Mouse (Mus musculus): ENCODE data around the gene Islr. TPM values are rescaled to one million over a fixed set of nuclear protein-coding genes. Genes with fewer than 3 reads are reported as not detected.

The Islr gene
- polyA plus RNA-seq, 1 experiment from 2014 or later: 14.0 TPM

DNA sequence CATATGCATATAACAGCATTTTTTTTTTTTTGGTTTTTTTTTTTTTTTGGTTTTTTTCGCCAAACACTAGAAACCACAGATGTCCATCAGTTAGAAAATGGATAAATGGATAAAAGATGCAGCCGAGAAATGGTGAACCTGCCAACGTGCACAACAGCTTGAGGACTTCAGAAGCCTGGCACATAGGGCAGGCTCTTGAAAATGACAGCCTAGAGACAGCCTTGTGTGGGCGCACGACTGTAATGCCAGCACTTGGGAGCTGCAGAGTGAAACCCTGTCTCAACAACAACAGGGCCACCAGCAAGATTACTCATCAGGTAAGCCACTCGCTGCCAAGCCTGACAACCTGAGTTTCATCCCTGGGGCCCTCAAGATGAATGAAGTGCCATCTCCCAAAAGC, 34.7 kb downstream of the Islr start:
- WGBS: 84% methylated on average over 6 of the region's 6 CpGs
- Histone ChIP-seq H3K27ac (no peak overlapping the region), H3K36me3 (no peaks in the 10 kb centered on the region), H3K9me3 (0 out of 2 replicates have a peak, but pooled peaks cover 4% of the 10 kb centered on the region), H3K27me3 (ENCODE audit: insufficient read depth, poor library complexity, severe bottlenecking) (no peaks in the 10 kb centered on the region), H3K4me1 (replicated peaks) (peaks cover 11% of the 10 kb centered on the region), H3K4me3 (no peak overlapping the region)
- DNase-seq (ENCODE audit: low spot score): no peak

- peaks cover 11% of the 10 kb centered on the region for H3K4me1 ChIP-seq (replicated peaks)
- no peak for DNase-seq (ENCODE audit: low spot score)
- H3K27me3 ChIP-seq (ENCODE audit: insufficient read depth, poor library complexity, severe bottlenecking): no peaks in the 10 kb centered on the region
- H3K9me3 ChIP-seq: 0 out of 2 replicates have a peak, but pooled peaks cover 4% of the 10 kb centered on the region
- H3K36me3 ChIP-seq: no peaks in the 10 kb centered on the region
- H3K4me3 ChIP-seq: no peak overlapping the region
- WGBS: 77% methylated on average over 3 of the region's 3 CpGs
- peak overlapping the region; percentile 56; the same call in 1 of the 2 replicates for H3K27ac ChIP-seq
Measured at GRCm38 (mm10) chr9:58168880-58169279, 35.2 kb downstream of the Islr start.

GRCm38 (mm10) chr9:58165779-58166178, 38.3 kb downstream of the Islr start:
- 83% methylated on average over 1 of the region's 1 CpGs for WGBS
- no peak for DNase-seq (ENCODE audit: low spot score)

GRCm38 (mm10) chr9:58163146-58163545, 41.0 kb downstream of the Islr start:
- Histone ChIP-seq H3K27me3 (ENCODE audit: insufficient read depth, poor library complexity, severe bottlenecking) (no peaks in the 10 kb centered on the region), H3K27ac (no peak overlapping the region), H3K9me3 (0 out of 2 replicates have a peak, but pooled peaks cover 4% of the 10 kb centered on the region), H3K36me3 (no peaks in the 10 kb centered on the region), H3K4me1 (replicated peaks) (peaks cover 21% of the 10 kb centered on the region), H3K4me3 (no peak overlapping the region)
- WGBS: 75% methylated on average over 5 of the region's 5 CpGs
- no peak for DNase-seq (ENCODE audit: low spot score)

More at GRCm38 (mm10) chr9:58165779-58166178, 38.3 kb downstream of the Islr start:
- no peaks in the 10 kb centered on the region for H3K27me3 ChIP-seq (ENCODE audit: insufficient read depth, poor library complexity, severe bottlenecking)
- no peak overlapping the region for H3K27ac ChIP-seq
- no peaks in the 10 kb centered on the region for H3K36me3 ChIP-seq
- H3K4me3 ChIP-seq: no peak overlapping the region
- H3K4me1 ChIP-seq (replicated peaks): peaks cover 15% of the 10 kb centered on the region
- 0 out of 2 replicates have a peak, but pooled peaks cover 4% of the 10 kb centered on the region for H3K9me3 ChIP-seq

DNA sequence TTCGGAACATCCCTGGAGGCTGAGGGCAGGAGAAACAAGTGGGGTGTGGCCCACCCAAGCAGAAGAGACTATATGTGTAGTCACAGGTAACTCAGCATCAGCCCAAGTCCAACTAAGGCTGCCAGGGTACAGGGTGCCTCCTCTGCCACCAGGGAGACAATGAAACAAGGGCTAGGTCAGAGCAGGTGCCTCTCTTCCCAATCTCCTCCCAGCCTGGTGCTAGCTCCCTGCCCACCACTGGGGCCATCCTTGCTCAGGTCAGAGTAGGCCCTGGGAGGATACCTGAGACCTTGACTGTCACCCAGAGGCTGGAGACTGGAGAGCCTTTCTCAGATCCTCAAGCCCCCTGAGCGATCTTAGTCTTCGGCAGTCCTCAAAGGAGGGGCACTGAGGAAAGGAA, 41.9 kb downstream of the Islr start:
- 82% methylated on average over 3 of the region's 3 CpGs for whole genome bisulfite sequencing
- Histone ChIP-seq H3K9me3 (0 out of 2 replicates have a peak, but pooled peaks cover 4% of the 10 kb centered on the region), H3K27ac (no peak overlapping the region), H3K36me3 (no peaks in the 10 kb centered on the region), H3K4me1 (replicated peaks) (peaks cover 29% of the 10 kb centered on the region), H3K4me3 (no peak overlapping the region), H3K27me3 (ENCODE audit: insufficient read depth, poor library complexity, severe bottlenecking) (no peaks in the 10 kb centered on the region)
- DNase-seq (ENCODE audit: low spot score): no peak

- H3K4me1 ChIP-seq (replicated peaks): peaks cover 35% of the 10 kb centered on the region
- H3K36me3 ChIP-seq: no peaks in the 10 kb centered on the region
- WGBS: 84% methylated on average over 5 of the region's 5 CpGs
- no peaks in the 10 kb centered on the region for H3K9me3 ChIP-seq
- peak overlapping the region; percentile 3; the same call in 1 of the 2 replicates for H3K27ac ChIP-seq
- no peak overlapping the region for H3K4me3 ChIP-seq
- no peak for DNase-seq (ENCODE audit: low spot score)
- no peaks in the 10 kb centered on the region for H3K27me3 ChIP-seq (ENCODE audit: insufficient read depth, poor library complexity, severe bottlenecking)
Measured at GRCm38 (mm10) chr9:58160315-58160714, 43.8 kb downstream of the Islr start.

DNA sequence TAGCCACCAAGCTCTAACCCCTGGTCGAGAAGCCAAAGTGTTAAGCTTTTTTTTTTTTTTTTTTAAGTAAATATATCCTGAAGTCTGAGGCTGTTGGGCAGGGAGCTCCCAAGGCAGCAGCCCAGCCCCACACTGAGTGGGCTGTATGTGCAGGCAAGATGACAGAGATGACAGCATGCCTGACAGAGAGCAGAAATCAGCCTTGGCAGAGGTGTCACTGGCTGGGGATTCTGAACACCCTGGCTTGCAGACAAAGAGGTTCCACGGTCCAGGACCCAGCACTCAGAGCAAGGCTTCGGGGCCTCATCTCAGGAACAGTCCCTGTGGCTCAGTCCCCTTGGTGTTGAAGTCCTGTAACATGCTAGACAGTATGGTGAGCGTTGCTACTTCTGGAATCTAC, 44.3 kb downstream of the Islr start:
- Histone ChIP-seq H3K4me1 (replicated peaks) (peaks cover 39% of the 10 kb centered on the region), H3K27ac (peak overlapping the region; percentile 41; the same call in 1 of the 2 replicates), H3K9me3 (no peaks in the 10 kb centered on the region), H3K27me3 (ENCODE audit: insufficient read depth, poor library complexity, severe bottlenecking) (no peaks in the 10 kb centered on the region), H3K4me3 (no peak overlapping the region), H3K36me3 (no peaks in the 10 kb centered on the region)
- no peak for DNase-seq (ENCODE audit: low spot score)
- WGBS: 78% methylated on average over 4 of the region's 4 CpGs

GRCm38 (mm10) chr9:58158541-58159311, 45.4 kb downstream of the Islr start:
- peak; percentile 55 for DNase-seq (ENCODE audit: low spot score)
- H3K4me1 ChIP-seq (replicated peaks): peaks cover 39% of the 10 kb centered on the region
- no peaks in the 10 kb centered on the region for H3K9me3 ChIP-seq
- H3K36me3 ChIP-seq: no peaks in the 10 kb centered on the region
- no peak overlapping the region for H3K4me3 ChIP-seq
- WGBS: 45% methylated on average over 7 of the region's 7 CpGs
- no peaks in the 10 kb centered on the region for H3K27me3 ChIP-seq (ENCODE audit: insufficient read depth, poor library complexity, severe bottlenecking)
- H3K27ac ChIP-seq: peak overlapping the region; percentile 83

GRCm38 (mm10) chr9:58157838-58158237, 46.3 kb downstream of the Islr start:
- Histone ChIP-seq H3K4me1 (replicated peaks) (peaks cover 44% of the 10 kb centered on the region), H3K36me3 (no peaks in the 10 kb centered on the region), H3K4me3 (no peak overlapping the region), H3K9me3 (no peaks in the 10 kb centered on the region), H3K27me3 (ENCODE audit: insufficient read depth, poor library complexity, severe bottlenecking) (no peaks in the 10 kb centered on the region), H3K27ac (peak overlapping the region; percentile 83)
- WGBS: 83% methylated on average over 13 of the region's 13 CpGs
- DNase-seq (ENCODE audit: low spot score): no peak

GRCm38 (mm10) chr9:58156819-58157560, 47.1 kb downstream of the Islr start:
- Histone ChIP-seq H3K27ac (peak overlapping the region; percentile 83), H3K4me3 (no peak overlapping the region), H3K36me3 (0 out of 2 replicates have a peak, but pooled peaks cover under 1% of the 10 kb centered on the region), H3K27me3 (ENCODE audit: insufficient read depth, poor library complexity, severe bottlenecking) (no peaks in the 10 kb centered on the region), H3K9me3 (no peaks in the 10 kb centered on the region), H3K4me1 (replicated peaks) (peaks cover 46% of the 10 kb centered on the region)
- no peak for DNase-seq (ENCODE audit: low spot score)
- WGBS: 91% methylated on average over 22 of the region's 22 CpGs

DNA sequence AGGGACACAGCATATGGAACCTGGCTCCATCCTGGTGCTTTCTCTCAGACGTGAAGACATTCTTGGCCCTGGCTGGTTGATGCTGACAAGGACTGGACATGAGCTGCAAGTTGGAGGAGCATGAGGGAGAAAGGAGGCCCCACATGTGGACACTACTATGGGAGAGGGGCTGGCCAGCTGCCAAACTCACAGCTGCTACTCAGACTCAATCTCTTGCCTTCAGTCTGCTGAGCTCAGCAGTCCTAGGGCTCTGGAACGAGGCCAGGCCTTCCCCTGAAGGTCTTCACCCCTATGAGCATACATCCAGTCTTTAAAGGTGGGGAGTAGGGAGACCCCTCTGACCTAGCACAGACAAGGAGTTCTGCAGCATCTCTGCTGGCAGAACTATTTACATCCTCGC, 48.7 kb downstream of the Islr start:
- no peak overlapping the region for H3K27ac ChIP-seq
- no peak for DNase-seq (ENCODE audit: low spot score)
- H3K27me3 ChIP-seq (ENCODE audit: insufficient read depth, poor library complexity, severe bottlenecking): no peaks in the 10 kb centered on the region
- H3K4me1 ChIP-seq (replicated peaks): peaks cover 46% of the 10 kb centered on the region
- peaks cover 11% of the 10 kb centered on the region; the same call in 1 of the 2 replicates for H3K36me3 ChIP-seq
- H3K9me3 ChIP-seq: no peaks in the 10 kb centered on the region
- H3K4me3 ChIP-seq: no peak overlapping the region
- 69% methylated on average over 3 of the region's 3 CpGs for WGBS

- 87% methylated on average over 3 of the region's 3 CpGs for WGBS
- Histone ChIP-seq H3K9me3 (no peaks in the 10 kb centered on the region), H3K27ac (peak overlapping the region; percentile 59), H3K36me3 (peaks cover 16% of the 10 kb centered on the region; the same call in 1 of the 2 replicates), H3K27me3 (ENCODE audit: insufficient read depth, poor library complexity, severe bottlenecking) (no peaks in the 10 kb centered on the region), H3K4me1 (replicated peaks) (peaks cover 30% of the 10 kb centered on the region), H3K4me3 (no peak overlapping the region)
- no peak for DNase-seq (ENCODE audit: low spot score)
Measured at GRCm38 (mm10) chr9:58153095-58153494, 51.0 kb downstream of the Islr start.

Measured in hindbrain, embryonic 10.5 days (tissue).